23 mouse cellular contexts compared by ENCODE assay signal in genomic region chr17:12277297-12277696, GRCm38 (mm10). TPM values are rescaled to one million over a fixed set of nuclear protein-coding genes. Genes with fewer than 3 reads are reported as not detected.
DNase-seq lines count a peak whose midpoint lies in the region; ATAC-seq and TF ChIP-seq lines count a peak whose summit lies in the region.
"Had no signal": no experiment of that assay in that cellular context is flagged by ENCODE, and none has a peak within 500 bp of the region (broad histone marks: within the 10 kb centered on the region; RNA-seq: fewer than 3 reads in every experiment).

No protein-coding gene starts in this region.

- no peak overlapping the region for H3K9ac ChIP-seq in forebrain, embryonic 13.5 days
- no peak overlapping the region for H3K9ac ChIP-seq in forebrain, embryonic 12.5 days
- no peak overlapping the region for H3K9ac ChIP-seq in limb, embryonic 15.5 days
- H3K9ac ChIP-seq: forebrain, embryonic 15.5 days; hindbrain, embryonic 12.5 days; hindbrain, embryonic 15.5 days had no signal

- H3K4me1 ChIP-seq in forebrain, embryonic 13.5 days, result no peaks in the 10 kb centered on the region
- no peaks in the 10 kb centered on the region for H3K4me1 ChIP-seq in forebrain, embryonic 12.5 days
- peaks cover 24% of the 10 kb centered on the region for H3K4me1 ChIP-seq in limb, embryonic 15.5 days
- H3K4me1 ChIP-seq in limb, embryonic 10.5 days, result no peaks in the 10 kb centered on the region
- H3K4me1 ChIP-seq: forebrain, embryonic 10.5 days; hindbrain, embryonic 12.5 days had no signal

- peaks cover 27% of the 10 kb centered on the region for H3K36me3 ChIP-seq in forebrain, embryonic 13.5 days (ENCODE audit: poor library complexity, severe bottlenecking)
- peaks cover 24% of the 10 kb centered on the region for H3K36me3 ChIP-seq in forebrain, embryonic 12.5 days (replicated peaks)
- H3K36me3 ChIP-seq in limb, embryonic 15.5 days, result peaks cover 11% of the 10 kb centered on the region; the same call in 1 of the 2 replicates
- peaks cover 33% of the 10 kb centered on the region for H3K36me3 ChIP-seq in limb, embryonic 10.5 days

- WGBS in forebrain, embryonic 13.5 days, result 87% methylated on average over 4 of the region's 4 CpGs
- WGBS in forebrain, embryonic 12.5 days, result 91% methylated on average over 4 of the region's 4 CpGs
- WGBS in limb, embryonic 15.5 days, result 68% methylated on average over 4 of the region's 4 CpGs
- WGBS in limb, embryonic 10.5 days, result 92% methylated on average over 4 of the region's 4 CpGs

- no peak for ATAC-seq in forebrain, embryonic 13.5 days
- ATAC-seq in forebrain, embryonic 12.5 days (ENCODE audit: low FRiP score), result no peak
- no peak for ATAC-seq in limb, embryonic 15.5 days (ENCODE audit: insufficient number of reproducible peaks, low FRiP score, low TSS enrichment, low read depth)
- ATAC-seq: forebrain, embryonic 15.5 days; intestine, postnatal 0 days; Patski had no signal

- no peak for TF ChIP-seq CTCF in gastrocnemius, adult 2 months (IDR thresholded peaks at IDR 0.05)

- H3K4me2 ChIP-seq in forebrain, embryonic 13.5 days, result no peak overlapping the region
- H3K4me2 ChIP-seq in forebrain, embryonic 12.5 days, result no peak overlapping the region
- no peak overlapping the region for H3K4me2 ChIP-seq in limb, embryonic 15.5 days
- H3K4me2 ChIP-seq: forebrain, embryonic 15.5 days; heart, embryonic 11.5 days; hindbrain, embryonic 12.5 days; hindbrain, embryonic 15.5 days had no signal

- intact Hi-C loops in gastrocnemius, adult 2 months (cut with DNase I), result no loop called here

- H3K9me3 ChIP-seq in forebrain, embryonic 13.5 days (replicated peaks), result no peaks in the 10 kb centered on the region
- H3K9me3 ChIP-seq in forebrain, embryonic 12.5 days, result no peaks in the 10 kb centered on the region
- H3K9me3 ChIP-seq in limb, embryonic 15.5 days, result no peaks in the 10 kb centered on the region
- H3K9me3 ChIP-seq in limb, embryonic 10.5 days (replicated peaks), result no peaks in the 10 kb centered on the region
- H3K9me3 ChIP-seq: forebrain, embryonic 10.5 days; forebrain, embryonic 15.5 days; G1E; hindbrain, embryonic 12.5 days; hindbrain, embryonic 15.5 days had no signal

- DNase-seq in gastrocnemius, adult 2 months, result no peak
- no peak for DNase-seq in gastrocnemius, postnatal 25 days
- no peak for DNase-seq in limb, embryonic 10.5 days (ENCODE audit: low spot score)
- DNase-seq: adrenal gland, postnatal 10 days; adrenal gland, postnatal 36 days; B cell, adult 2 months; cerebellum, adult 11 months; cerebellum, adult 2 months; cerebellum, adult 9-11 months; gastrocnemius, postnatal 14 days; kidney, adult 2 months had no signal

- no peak overlapping the region for H3K4me3 ChIP-seq in forebrain, embryonic 13.5 days
- H3K4me3 ChIP-seq in forebrain, embryonic 12.5 days (replicated peaks), result no peak overlapping the region
- H3K4me3 ChIP-seq in gastrocnemius, adult 2 months, result no peak overlapping the region
- no peak overlapping the region for H3K4me3 ChIP-seq in limb, embryonic 15.5 days
- no peak overlapping the region for H3K4me3 ChIP-seq in limb, embryonic 10.5 days
- H3K4me3 ChIP-seq: forebrain, embryonic 10.5 days; forebrain, embryonic 15.5 days; hindbrain, embryonic 12.5 days; hindbrain, embryonic 15.5 days had no signal

- H3K27me3 ChIP-seq in forebrain, embryonic 13.5 days, result no peaks in the 10 kb centered on the region
- no peaks in the 10 kb centered on the region for H3K27me3 ChIP-seq in forebrain, embryonic 12.5 days
- no peaks in the 10 kb centered on the region for H3K27me3 ChIP-seq in limb, embryonic 15.5 days
- no peaks in the 10 kb centered on the region for H3K27me3 ChIP-seq in limb, embryonic 10.5 days (ENCODE audit: low read depth, poor library complexity, severe bottlenecking)
- H3K27me3 ChIP-seq: CH12.LX; forebrain, embryonic 15.5 days; hindbrain, embryonic 12.5 days; hindbrain, embryonic 15.5 days; Patski had no signal

- H3K27ac ChIP-seq in forebrain, embryonic 13.5 days, result peak overlapping the region; percentile 17; the same call in 1 of the 2 replicates
- no peak overlapping the region for H3K27ac ChIP-seq in forebrain, embryonic 12.5 days
- H3K27ac ChIP-seq in gastrocnemius, adult 2 months, result peak overlapping the region; percentile 24; the same call in 1 of the 2 replicates
- peak overlapping the region; percentile 1; the same call in 1 of the 2 replicates for H3K27ac ChIP-seq in limb, embryonic 15.5 days
- H3K27ac ChIP-seq in limb, embryonic 10.5 days, result no peak overlapping the region
- H3K27ac ChIP-seq: forebrain, embryonic 10.5 days; forebrain, embryonic 15.5 days; hindbrain, embryonic 12.5 days; hindbrain, embryonic 15.5 days had no signal

RNA-seq across cellular contexts. Expression of gene Map3k4, which starts 41.3 kb away (rescaled TPM):
- 44.9 and 46.4 TPM in 2 replicates for polyA plus RNA-seq in forebrain, embryonic 13.5 days (2015; fragmentation: Nextera tagmentation; extraction: Ambion mirVana)
- 52.6 and 54.1 TPM in 2 replicates for polyA plus RNA-seq in forebrain, embryonic 12.5 days (2016; fragmentation: Nextera tagmentation; extraction: Ambion mirVana)
- total RNA-seq in gastrocnemius, adult 2 months (2021), result 10 to 100 TPM; 29.5 to 36.6 TPM
- 10 to 100 TPM; 25.5 to 25.7 TPM for total RNA-seq in gastrocnemius, postnatal 25 days (2021)
- 38.8 and 41.6 TPM in 2 replicates for polyA plus RNA-seq in limb, embryonic 15.5 days (2015; fragmentation: Nextera tagmentation; extraction: Ambion mirVana)
- polyA plus RNA-seq in limb, embryonic 10.5 days (2016; fragmentation: Nextera tagmentation; extraction: Ambion mirVana), result 47.8 and 49.9 TPM in 2 replicates

Comparison
In these comparisons a context has a peak if more than half of its experiments do, and no peak if none do; other contexts are left out.
1. H3K27ac ChIP-seq: peak in forebrain, embryonic 13.5 days (single experiment), gastrocnemius, adult 2 months (single experiment) and limb, embryonic 15.5 days (single experiment); none in forebrain, embryonic 12.5 days (single experiment) and limb, embryonic 10.5 days (single experiment).